Mouse (Mus musculus) CH12.LX (cell line): ENCODE results near the gene Olfr718-ps1. TPM values are rescaled to one million over a fixed set of nuclear protein-coding genes. Genes with fewer than 3 reads are reported as not detected.

Source experiments
- DNase-seq: peaks from one replicate; pipeline ENCODE4 v3.0.0-alpha.2; 2013; ENCODE audit errors: extremely low read depth
- H3K27ac ChIP-seq: 2 replicates; pipeline ENCODE4 v1.5.1; 2012; ENCODE audit warnings: low read depth, mild to moderate bottlenecking, control low read depth, moderate library complexity; ENCODE audit not compliant: insufficient read depth
- H3K27me3 ChIP-seq: replicated peaks from 2 replicates; pipeline ENCODE3; 2012; ENCODE audit warnings: inconsistent platforms
- H3K36me3 ChIP-seq, 2 experiments: replicated peaks in 1 of 2; 2 replicates each; pipeline versions ENCODE3 to v1.6.1; 2012; ENCODE audit warnings: inconsistent platforms in 1 of 2, low read length in 1 of 2, mild to moderate bottlenecking in 1 of 2, mixed read lengths in 1 of 2, moderate library complexity in 1 of 2; ENCODE audit not compliant: control insufficient read depth in 1 of 2, insufficient read depth in 1 of 2
- H3K4me1 ChIP-seq, 2 experiments: 2 replicates each; pipeline ENCODE4 v1.6.1; 2012; ENCODE audit warnings: inconsistent platforms in 1 of 2, moderate library complexity in 1 of 2; ENCODE audit not compliant: insufficient read depth in 2 of 2, control insufficient read depth in 1 of 2
- H3K4me2 ChIP-seq: 2 replicates; pipeline ENCODE4 v1.6.1; 2012; ENCODE audit warnings: low read depth, mild to moderate bottlenecking, control low read depth; ENCODE audit not compliant: poor library complexity, insufficient read depth, severe bottlenecking
- H3K4me3 ChIP-seq, 3 experiments: fragments of 150-350 bp in 1 of 3; sonication (generic) in 1 of 3; replicated peaks in 1 of 3; 2 replicates each; pipeline versions ENCODE3 to v1.5.1; 2011 to 2012; ENCODE audit warnings: low read depth in 2 of 3, low read length in 2 of 3, mild to moderate bottlenecking in 2 of 3, moderate library complexity in 2 of 3, control low read depth in 1 of 3, improper control_type of control experiment in 1 of 3, inconsistent platforms in 1 of 3, mixed read lengths in 1 of 3; ENCODE audit not compliant: poor library complexity in 1 of 3
- H3K79me2 ChIP-seq: replicated peaks from 2 replicates; pipeline ENCODE4 v1.6.1; 2012; ENCODE audit warnings: mild to moderate bottlenecking, moderate library complexity; ENCODE audit not compliant: control insufficient read depth, poor library complexity, insufficient read depth, severe bottlenecking; ENCODE audit errors: extremely low read depth
- H3K9ac ChIP-seq: 2 replicates; pipeline ENCODE4 v1.6.1; 2012; ENCODE audit warnings: low read depth, mild to moderate bottlenecking, control low read depth, moderate library complexity; ENCODE audit not compliant: insufficient read depth
- H3K9me3 ChIP-seq: replicated peaks from 2 replicates; pipeline ENCODE3; 2012; ENCODE audit warnings: low read length, inconsistent platforms, mixed read lengths
- EP300 ChIP-seq: IDR thresholded peaks from 2 replicates; pipeline ENCODE4 v1.6.1; 2011; ENCODE audit warnings: low read length, improper control_type of control experiment
- ETS1 ChIP-seq: conservative IDR thresholded peaks from 2 replicates; pipeline ENCODE4 v1.6.1; 2012; ENCODE audit warnings: low read depth, mild to moderate bottlenecking, inconsistent platforms, low read length, improper control_type of control experiment, moderate library complexity
- GABPA ChIP-seq: IDR thresholded peaks from 2 replicates; pipeline ENCODE4 v1.6.1; 2012; ENCODE audit warnings: low read depth, low read length, improper control_type of control experiment, inconsistent platforms; ENCODE audit not compliant: insufficient replicate concordance
- HCFC1 ChIP-seq: IDR thresholded peaks from 2 replicates; pipeline ENCODE4 v1.6.1; 2012; ENCODE audit warnings: low read depth, mild to moderate bottlenecking, inconsistent platforms, low read length, improper control_type of control experiment
- IRF4 ChIP-seq: IDR thresholded peaks from 2 replicates; pipeline ENCODE4 v1.6.1; 2014; ENCODE audit warnings: low read depth, mild to moderate bottlenecking, inconsistent platforms, low read length, improper control_type of control experiment
- JUND ChIP-seq: conservative IDR thresholded peaks from 2 replicates; pipeline ENCODE4 v1.6.1; 2011; ENCODE audit warnings: low read depth, low read length, improper control_type of control experiment
- MAFK ChIP-seq: IDR thresholded peaks from 2 replicates; pipeline ENCODE4 v1.6.1; 2011; ENCODE audit warnings: low read length, improper control_type of control experiment; ENCODE audit not compliant: insufficient replicate concordance
- MAX ChIP-seq: IDR thresholded peaks from 2 replicates; pipeline ENCODE4 v1.6.1; 2011; ENCODE audit warnings: low read length, improper control_type of control experiment
- MXI1 ChIP-seq: IDR thresholded peaks from 2 replicates; pipeline ENCODE4 v1.6.1; 2011; ENCODE audit warnings: mild to moderate bottlenecking, low read depth, low read length, improper control_type of control experiment
- MYC ChIP-seq: IDR thresholded peaks from 2 replicates; pipeline ENCODE4 v1.6.1; 2011; ENCODE audit warnings: low read depth, mild to moderate bottlenecking, improper control_type of control experiment, low read length
- NRF1 ChIP-seq: IDR thresholded peaks from 2 replicates; pipeline ENCODE4 v1.6.1; 2014; ENCODE audit warnings: low read depth, mild to moderate bottlenecking, inconsistent platforms, low read length, improper control_type of control experiment, moderate library complexity
- POLR2A ChIP-seq: IDR thresholded peaks from 2 replicates; pipeline ENCODE4 v1.6.1; 2011; ENCODE audit warnings: low read depth, mild to moderate bottlenecking, improper control_type of control experiment, low read length
- SIN3A ChIP-seq: IDR thresholded peaks from 2 replicates; pipeline ENCODE4 v1.6.1; 2012; ENCODE audit warnings: low read length, improper control_type of control experiment, inconsistent platforms
- SMC3 ChIP-seq: IDR thresholded peaks from 2 replicates; pipeline ENCODE4 v1.6.1; 2011; ENCODE audit warnings: low read depth, low read length, improper control_type of control experiment
- TBP ChIP-seq: conservative IDR thresholded peaks from 2 replicates; pipeline ENCODE4 v1.6.1; 2011; ENCODE audit warnings: low read depth, low read length, improper control_type of control experiment
- TCF12 ChIP-seq: IDR thresholded peaks from 2 replicates; pipeline ENCODE4 v1.6.1; 2014; ENCODE audit warnings: low read depth, mild to moderate bottlenecking, inconsistent platforms, low read length, improper control_type of control experiment
- UBTF ChIP-seq: IDR thresholded peaks from 2 replicates; pipeline ENCODE4 v1.6.1; 2012; ENCODE audit warnings: low read depth, mild to moderate bottlenecking, inconsistent platforms, low read length, improper control_type of control experiment, moderate library complexity
- USF2 ChIP-seq: conservative IDR thresholded peaks from 2 replicates; pipeline ENCODE4 v1.6.1; 2011; ENCODE audit warnings: low read depth, low read length, improper control_type of control experiment
- ZC3H11A ChIP-seq: IDR thresholded peaks from 2 replicates; pipeline ENCODE4 v1.6.1; 2012; ENCODE audit warnings: low read depth, mild to moderate bottlenecking, inconsistent platforms, low read length, improper control_type of control experiment
- ZMIZ1 ChIP-seq: IDR thresholded peaks from 2 replicates; pipeline ENCODE4 v1.6.1; 2012; ENCODE audit warnings: low read depth, mild to moderate bottlenecking, inconsistent platforms, low read length, improper control_type of control experiment
- dilution Hi-C: fragments of 300-500 bp; cut with MboI; formaldehyde crosslinking; loops from 2 replicates; pipeline ENCODE4 v1.14.3; 2020; ENCODE audit warnings: low sequenced_read_pairs; ENCODE audit not compliant: extremely low pct_unique_long_range_greater_than_20kb, extremely low pct_ligation_motif_present
- in situ Hi-C: fragments of 300-500 bp; cut with MboI; formaldehyde crosslinking; loops from 3 replicates; pipeline ENCODE4 v1.14.3; 2019; ENCODE audit warnings: low sequenced_read_pairs, low pct_ligation_motif_present, low pct_unique_long_range_greater_than_20kb, mixed read lengths
- polyA plus RNA-seq: library from polyadenylated mRNA; unstranded; fragments of >175 nt; gene quantifications from 2 replicates; pipeline ENCODE4 v1.2.1, GENCODE M21; 2012; ENCODE audit warnings: low read depth; ENCODE audit not compliant: insufficient read length
- total RNA-seq, 2 experiments: library from RNA; depleted of rRNA; stranded (reverse); fragments of 300-350 nt in 1 of 2; fragments of >200 nt in 1 of 2; gene quantifications; 2 replicates each; pipeline ENCODE4 v1.2.3; 2012 to 2014

Olfr718-ps1 gene
- total and polyA plus RNA-seq, 3 experiments: not detected

DNA sequence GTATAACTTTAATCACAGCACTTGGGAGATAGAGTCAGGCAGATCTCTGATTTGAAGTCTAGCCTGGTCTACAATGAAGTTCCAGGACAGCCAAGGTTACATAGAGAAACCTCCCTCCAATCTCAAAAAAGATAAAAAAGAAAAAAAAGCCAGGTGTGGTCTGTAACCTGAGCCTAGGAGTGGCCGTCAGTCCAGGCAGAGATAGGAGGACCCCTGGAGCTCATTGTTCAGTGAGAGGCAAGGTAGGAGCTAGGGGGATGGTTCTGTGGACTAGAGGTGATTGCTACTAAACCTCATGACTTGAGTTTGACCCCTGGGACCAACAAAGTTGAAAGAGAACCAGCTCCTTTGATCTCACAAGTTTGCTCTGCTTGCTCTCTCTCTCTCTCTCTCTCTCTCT, 24.7 kb downstream of the Olfr718-ps1 start:
- TF ChIP-seq TBP: no peak
- no peak for TF ChIP-seq SMC3
- no peak for TF ChIP-seq EP300
- no peak for TF ChIP-seq UBTF
- TF ChIP-seq POLR2A: no peak
- TF ChIP-seq IRF4: no peak
- no peak for TF ChIP-seq JUND
- TF ChIP-seq MAX: no peak
- TF ChIP-seq USF2: no peak
- TF ChIP-seq SIN3A: no peak
- no peak for TF ChIP-seq GABPA
- no peak for TF ChIP-seq MXI1
- no peak for TF ChIP-seq ZMIZ1
- no peak for TF ChIP-seq MYC
- no peak for TF ChIP-seq NRF1
- no peak for TF ChIP-seq MAFK
- TF ChIP-seq HCFC1: no peak
- no peak for TF ChIP-seq ZC3H11A
- TF ChIP-seq TCF12: no peak
- no peak overlapping the region for H3K4me2 ChIP-seq
- dilution Hi-C loops: no loop called here
- no peaks in the 10 kb centered on the region for H3K79me2 ChIP-seq
- peaks cover under 1% of the 10 kb centered on the region for H3K9me3 ChIP-seq
- peaks cover 5% of the 10 kb centered on the region for H3K27me3 ChIP-seq
- no peaks in the 10 kb centered on the region for H3K36me3 ChIP-seq
- no peak overlapping the region for H3K27ac ChIP-seq
- H3K4me1 ChIP-seq: peaks cover 0 to 4% of the 10 kb centered on the region in 2 experiments; a peak in 1 of 4 replicates
- no peak overlapping the region for H3K4me3 ChIP-seq
- no peak overlapping the region for H3K9ac ChIP-seq
- DNase-seq: no peak
- in situ Hi-C loops: no loop called here

DNA sequence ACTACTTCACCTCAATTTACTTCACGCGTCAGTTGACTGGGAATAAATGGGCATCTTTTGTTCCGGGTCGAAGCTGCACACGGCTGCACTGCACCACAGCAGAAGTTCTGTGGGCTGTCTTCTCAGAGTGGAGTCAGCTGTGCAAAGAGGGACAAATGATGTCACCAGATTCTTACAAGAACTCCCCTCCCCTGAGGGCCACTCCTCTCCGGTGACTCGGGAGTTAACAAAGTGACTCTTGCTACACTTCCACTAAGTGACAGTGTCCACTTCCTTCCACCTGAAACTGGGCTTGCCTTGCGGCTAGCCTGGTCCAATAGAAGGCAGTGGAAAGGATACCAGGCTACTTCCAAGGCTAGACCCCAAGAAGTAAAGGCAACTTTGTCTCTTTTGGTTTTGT, 25.3 kb downstream of the Olfr718-ps1 start:
- dilution Hi-C loops: no loop called here
- no peak for TF ChIP-seq JUND
- TF ChIP-seq ETS1: 0 out of 2 replicates have a peak, but pooled peaks have one; percentile 12
- TF ChIP-seq, all 38 proteins: peak for 1
- Histone ChIP-seq H3K27me3 (peaks cover 5% of the 10 kb centered on the region), H3K27ac (no peak overlapping the region), H3K4me1 (peaks cover 0 to 4% of the 10 kb centered on the region in 2 experiments; a peak in 1 of 4 replicates), H3K9me3 (peaks cover 5% of the 10 kb centered on the region), H3K4me2 (no peak overlapping the region), H3K79me2 (no peaks in the 10 kb centered on the region), H3K36me3 (no peaks in the 10 kb centered on the region), H3K9ac (no peak overlapping the region), H3K4me3 (no peak overlapping the region)
- in situ Hi-C loops: no loop called here
- no peak for DNase-seq
